Mouse (Mus musculus): Measurements from ENCODE around the gene Mgat5.

Mgat5 gene

GRCm38 (mm10) chr1:127434829-127435228, 230.0 kb downstream of the Mgat5 start:
- DNase-seq (ENCODE audit: low spot score), result no peak

- DNase-seq (ENCODE audit: low spot score), result no peak
Observed at GRCm38 (mm10) chr1:127437091-127437490, 232.3 kb downstream of the Mgat5 start.

- no peak for DNase-seq (ENCODE audit: low spot score)
Observed at GRCm38 (mm10) chr1:127439452-127439891, 234.7 kb downstream of the Mgat5 start.

GRCm38 (mm10) chr1:127441007-127441406, 236.2 kb downstream of the Mgat5 start:
- no peak for DNase-seq (ENCODE audit: low spot score)

GRCm38 (mm10) chr1:127441736-127442135, 236.9 kb downstream of the Mgat5 start:
- DNase-seq (ENCODE audit: low spot score), result no peak

GRCm38 (mm10) chr1:127442880-127443877, 238.4 kb downstream of the Mgat5 start:
- peak; percentile 73 for DNase-seq (ENCODE audit: low spot score)

- no peak for DNase-seq (ENCODE audit: low spot score)
Observed at GRCm38 (mm10) chr1:127444836-127445485, 240.1 kb downstream of the Mgat5 start.

- no peak for DNase-seq (ENCODE audit: low spot score)
Observed at GRCm38 (mm10) chr1:127453397-127453796, 248.6 kb downstream of the Mgat5 start.

GRCm38 (mm10) chr1:127459015-127459451, 254.2 kb downstream of the Mgat5 start:
- peak; percentile 92 for DNase-seq (ENCODE audit: low spot score)

- no peak for DNase-seq (ENCODE audit: low spot score)
Observed at GRCm38 (mm10) chr1:127459576-127459975, 254.8 kb downstream of the Mgat5 start.

- no peak for DNase-seq (ENCODE audit: low spot score)
Observed at GRCm38 (mm10) chr1:127461017-127461416, 256.2 kb downstream of the Mgat5 start.

GRCm38 (mm10) chr1:127464041-127464440, 259.2 kb downstream of the Mgat5 start:
- no peak for DNase-seq (ENCODE audit: low spot score)

GRCm38 (mm10) chr1:127465292-127465691, 260.5 kb downstream of the Mgat5 start:
- DNase-seq (ENCODE audit: low spot score), result no peak

GRCm38 (mm10) chr1:127467238-127467637, 262.4 kb downstream of the Mgat5 start:
- DNase-seq (ENCODE audit: low spot score), result no peak

GRCm38 (mm10) chr1:127470175-127470574, 265.4 kb downstream of the Mgat5 start:
- DNase-seq (ENCODE audit: low spot score), result no peak

GRCm38 (mm10) chr1:127475756-127476155, 270.9 kb downstream of the Mgat5 start:
- no peak for DNase-seq (ENCODE audit: low spot score)

- no peak for DNase-seq (ENCODE audit: low spot score)
Observed at GRCm38 (mm10) chr1:127482911-127483310, 278.1 kb downstream of the Mgat5 start.

- no peak for DNase-seq (ENCODE audit: low spot score)
Observed at GRCm38 (mm10) chr1:127484188-127484587, 279.4 kb downstream of the Mgat5 start.

GRCm38 (mm10) chr1:127484826-127485225, 280.0 kb downstream of the Mgat5 start:
- peak; percentile 70 for DNase-seq (ENCODE audit: low spot score)

GRCm38 (mm10) chr1:127487161-127487560, 282.3 kb downstream of the Mgat5 start:
- peak; percentile 28 for DNase-seq (ENCODE audit: low spot score)

GRCm38 (mm10) chr1:127496737-127497543, 292.1 kb downstream of the Mgat5 start:
- DNase-seq (ENCODE audit: low spot score), result peak; percentile 78

- no peak for DNase-seq (ENCODE audit: low spot score)
Observed at GRCm38 (mm10) chr1:127498746-127499145, 293.9 kb downstream of the Mgat5 start.
